Mouse (Mus musculus) intestine, embryonic 16.5 days (tissue): ENCODE results near the gene Cask. TPM values are rescaled to one million over a fixed set of nuclear protein-coding genes. Genes with fewer than 3 reads are reported as not detected.

ENCODE experiments used
- ATAC-seq: fragments of 200-750 bp; cut with Nextera tagmentation; 2 replicates; pipeline ENCODE4 v1.8.0; 2017; ENCODE audit warnings: moderate TSS enrichment, moderate library complexity
- H3K27ac ChIP-seq: fragments of 300-500 bp; sonication (generic); 2 replicates; pipeline ENCODE4 v1.5.1; 2014; ENCODE audit warnings: mild to moderate bottlenecking, low read length
- H3K27me3 ChIP-seq: fragments of 300-500 bp; sonication (generic); replicated peaks from 2 replicates; pipeline ENCODE4 v1.6.1; 2014; ENCODE audit warnings: low read length, control low read depth, mixed read lengths; ENCODE audit not compliant: control insufficient read depth, insufficient read depth
- H3K36me3 ChIP-seq: fragments of 300-500 bp; sonication (generic); 2 replicates; pipeline ENCODE4 v1.6.1; 2014; ENCODE audit warnings: low read length, control low read depth; ENCODE audit not compliant: control insufficient read depth, insufficient read depth
- H3K4me1 ChIP-seq: fragments of 300-500 bp; sonication (generic); 2 replicates; pipeline ENCODE4 v1.6.1; 2014; ENCODE audit warnings: low read length, control low read depth, mixed read lengths; ENCODE audit not compliant: control insufficient read depth, insufficient read depth
- H3K4me2 ChIP-seq: fragments of 300-500 bp; sonication (generic); 2 replicates; pipeline ENCODE4 v1.6.1; 2014; ENCODE audit warnings: low read depth, low read length, control low read depth
- H3K4me3 ChIP-seq: fragments of 300-500 bp; sonication (generic); 2 replicates; pipeline ENCODE4 v1.5.1; 2014; ENCODE audit warnings: mild to moderate bottlenecking, low read length
- H3K9ac ChIP-seq: fragments of 300-500 bp; sonication (generic); 2 replicates; pipeline ENCODE4 v1.6.1; 2014; ENCODE audit warnings: low read depth, low read length
- H3K9me3 ChIP-seq: fragments of 300-500 bp; sonication (generic); 2 replicates; pipeline ENCODE4 v1.6.1; 2016; ENCODE audit warnings: low read length, control low read depth; ENCODE audit not compliant: control insufficient read depth
- WGBS: fragments of 180-500 bp; shearing (Covaris S2); extraction: QIAGEN DNeasy Blood & Tissue Kit; methylation state at CpG from one replicate; pipeline ENCODE4 v1.1.7; 2014; 5-methylcytosine and 5-hydroxymethylcytosine counted together
- polyA plus RNA-seq: library from polyadenylated mRNA; unstranded; fragments of >200 nt; fragmentation: Nextera tagmentation; extraction: Ambion mirVana; gene quantifications from 2 replicates; pipeline ENCODE4 v1.2.1, GENCODE M21; 2015

Cask gene
- polyA plus RNA-seq, 1 experiment from 2014 or later = 10.1 TPM

DNA sequence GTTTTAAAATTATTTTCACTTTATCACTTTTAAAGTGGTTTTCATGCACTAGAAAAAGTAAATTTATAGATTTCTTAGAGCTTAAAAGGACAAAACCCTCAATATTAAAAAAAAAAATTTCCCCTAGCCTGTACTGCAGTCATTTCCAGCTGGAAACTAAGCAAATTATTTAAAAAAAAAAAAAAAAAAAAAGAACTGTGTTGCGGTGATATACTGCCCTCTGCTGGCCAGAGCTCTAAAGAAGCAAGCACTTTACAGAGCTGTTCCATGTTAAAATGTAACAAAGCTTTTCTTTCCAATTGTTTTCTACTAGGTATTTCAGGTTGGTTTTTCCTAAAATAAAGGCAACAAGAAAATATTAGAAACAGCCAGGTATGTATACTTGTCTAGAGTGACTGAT, 194.4 kb downstream of the Cask start:
- Histone ChIP-seq H3K27me3 (no peaks in the 10 kb centered on the region), H3K36me3 (no peaks in the 10 kb centered on the region), H3K9ac (no peak overlapping the region), H3K27ac (no peak overlapping the region), H3K4me1 (no peaks in the 10 kb centered on the region), H3K4me3 (no peak overlapping the region), H3K4me2 (no peak overlapping the region), H3K9me3 (no peaks in the 10 kb centered on the region)
- ATAC-seq = no peak
- 13% methylated on average over 1 of the region's 1 CpGs for WGBS

DNA sequence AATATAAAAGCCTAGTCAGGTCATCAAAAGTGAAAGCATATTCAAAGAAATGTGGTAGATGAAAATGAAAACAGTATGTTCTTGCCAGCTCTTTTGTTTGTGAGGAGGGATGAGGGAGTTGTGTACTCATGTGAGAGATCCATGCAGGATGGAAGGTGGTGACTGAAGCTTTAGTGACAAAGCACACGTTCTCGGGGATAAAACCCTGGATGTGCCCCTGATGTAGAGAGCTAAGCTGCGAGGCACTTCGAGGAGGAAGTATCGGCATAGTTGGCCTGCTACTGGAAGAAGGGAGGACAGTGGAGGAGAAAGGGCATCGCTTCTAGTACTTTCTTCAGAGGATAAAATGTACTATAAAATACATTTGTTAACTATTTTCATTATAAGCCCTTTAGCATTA, 195.3 kb downstream of the Cask start:
- no peaks in the 10 kb centered on the region for H3K36me3 ChIP-seq
- 87% methylated on average over 6 of the region's 6 CpGs for WGBS
- ATAC-seq = no peak

DNA sequence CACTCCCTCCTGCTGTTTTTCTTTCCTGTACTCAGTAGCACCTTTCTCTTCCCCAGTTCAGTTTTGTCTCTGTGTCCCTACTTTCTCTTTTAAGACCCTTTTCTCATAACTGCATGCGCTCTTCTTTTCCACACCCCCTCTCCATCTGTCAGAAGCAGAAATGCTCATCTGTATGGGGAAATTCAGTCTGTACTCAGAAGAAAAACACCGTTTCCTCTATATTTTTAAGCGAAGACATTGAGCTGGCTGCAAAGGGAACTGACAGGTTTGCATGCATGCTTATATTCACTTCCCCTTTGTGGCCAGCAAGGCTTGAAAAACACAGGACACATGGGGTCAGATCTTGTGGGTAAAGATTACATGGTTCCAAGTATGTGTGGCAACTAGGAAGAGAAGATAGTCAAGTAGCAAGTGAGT, 196.2 kb downstream of the Cask start:
- H3K9ac ChIP-seq = no peak overlapping the region
- no peaks in the 10 kb centered on the region for H3K4me1 ChIP-seq
- ATAC-seq = no peak
- H3K9me3 ChIP-seq = no peaks in the 10 kb centered on the region
- 74% methylated on average over 3 of the region's 3 CpGs for WGBS
- no peak overlapping the region for H3K4me3 ChIP-seq
- no peak overlapping the region for H3K4me2 ChIP-seq
- H3K36me3 ChIP-seq = no peaks in the 10 kb centered on the region
- no peak overlapping the region for H3K27ac ChIP-seq
- H3K27me3 ChIP-seq = no peaks in the 10 kb centered on the region

More for the DNA sequence above, 195.3 kb downstream of the Cask start:
- Histone ChIP-seq H3K27ac (no peak overlapping the region), H3K9me3 (no peaks in the 10 kb centered on the region), H3K4me2 (no peak overlapping the region), H3K9ac (no peak overlapping the region), H3K27me3 (no peaks in the 10 kb centered on the region), H3K4me3 (no peak overlapping the region), H3K4me1 (no peaks in the 10 kb centered on the region)

DNA sequence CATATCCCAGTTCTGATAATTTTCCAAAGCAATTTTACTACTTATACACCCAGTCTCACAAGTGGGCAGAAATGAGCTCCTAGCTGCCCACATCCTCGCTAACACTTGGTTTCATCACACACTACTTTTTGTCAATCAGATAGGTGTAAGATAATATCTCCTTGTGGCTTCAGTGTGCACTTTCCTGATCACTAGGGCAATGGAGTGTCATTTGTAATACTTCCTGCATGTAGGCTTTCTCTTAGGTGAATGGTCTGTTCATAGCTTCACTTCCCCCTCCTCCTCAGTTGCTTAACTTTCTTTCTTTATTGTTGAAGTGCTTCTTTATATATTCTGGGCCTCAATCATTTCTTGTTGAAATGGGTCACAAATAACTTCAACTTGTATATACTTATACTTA, 198.9 kb downstream of the Cask start:
- Histone ChIP-seq H3K4me2 (no peak overlapping the region), H3K27me3 (no peaks in the 10 kb centered on the region), H3K9me3 (no peaks in the 10 kb centered on the region), H3K36me3 (no peaks in the 10 kb centered on the region), H3K27ac (no peak overlapping the region), H3K4me1 (no peaks in the 10 kb centered on the region), H3K9ac (no peak overlapping the region), H3K4me3 (no peak overlapping the region)
- no peak for ATAC-seq
- 92% methylated on average over 1 of the region's 1 CpGs for WGBS

DNA sequence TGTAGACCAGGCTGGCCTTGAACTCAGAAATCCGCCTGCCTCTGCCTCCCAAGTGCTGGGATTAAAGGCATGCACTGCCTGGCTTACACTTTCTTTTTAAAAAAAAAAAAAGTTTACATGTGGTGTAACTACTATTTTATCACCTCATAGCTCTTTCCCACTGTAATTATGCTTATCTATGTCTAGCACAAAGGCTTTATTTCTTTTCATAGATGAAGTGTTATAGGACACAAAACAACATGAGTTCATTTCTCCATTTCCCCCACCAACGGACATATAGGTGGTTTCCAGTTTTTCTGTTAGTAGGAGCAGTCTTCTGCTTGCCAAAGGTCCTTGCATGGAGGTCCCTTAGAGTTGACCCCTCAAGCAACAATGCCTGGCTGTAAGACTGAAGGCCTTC, 199.3 kb downstream of the Cask start:
- 88% methylated on average over 2 of the region's 2 CpGs for WGBS
- Histone ChIP-seq H3K27ac (no peak overlapping the region), H3K4me3 (no peak overlapping the region), H3K4me1 (no peaks in the 10 kb centered on the region), H3K9ac (no peak overlapping the region), H3K36me3 (no peaks in the 10 kb centered on the region), H3K9me3 (no peaks in the 10 kb centered on the region), H3K27me3 (no peaks in the 10 kb centered on the region), H3K4me2 (no peak overlapping the region)
- no peak for ATAC-seq

DNA sequence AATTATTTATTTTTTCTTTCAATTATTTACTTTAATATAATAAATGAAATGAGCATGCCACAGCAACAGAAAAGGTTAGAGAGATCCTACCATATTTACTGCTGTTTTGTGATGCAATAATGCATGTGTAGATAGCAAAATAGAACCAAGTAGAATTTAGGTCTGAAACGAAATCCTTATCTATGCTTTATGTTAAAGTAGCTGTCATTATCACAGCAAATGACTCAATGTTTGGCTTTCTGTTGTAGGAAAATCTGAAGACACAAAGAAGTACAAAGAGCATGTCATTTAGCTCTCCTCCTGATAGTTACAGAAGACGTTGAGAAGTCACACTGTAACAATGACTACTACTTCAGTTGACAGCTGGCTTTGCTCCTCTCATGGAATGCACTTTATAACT, 212.3 kb downstream of the Cask start:
- no peaks in the 10 kb centered on the region for H3K4me1 ChIP-seq
- H3K27me3 ChIP-seq = no peaks in the 10 kb centered on the region
- no peak for ATAC-seq
- no peak overlapping the region for H3K9ac ChIP-seq
- H3K9me3 ChIP-seq = no peaks in the 10 kb centered on the region
- 45% methylated on average over 2 of the region's 2 CpGs for WGBS
- H3K4me2 ChIP-seq = no peak overlapping the region
- no peak overlapping the region for H3K27ac ChIP-seq
- no peak overlapping the region for H3K4me3 ChIP-seq
- H3K36me3 ChIP-seq = no peaks in the 10 kb centered on the region

DNA sequence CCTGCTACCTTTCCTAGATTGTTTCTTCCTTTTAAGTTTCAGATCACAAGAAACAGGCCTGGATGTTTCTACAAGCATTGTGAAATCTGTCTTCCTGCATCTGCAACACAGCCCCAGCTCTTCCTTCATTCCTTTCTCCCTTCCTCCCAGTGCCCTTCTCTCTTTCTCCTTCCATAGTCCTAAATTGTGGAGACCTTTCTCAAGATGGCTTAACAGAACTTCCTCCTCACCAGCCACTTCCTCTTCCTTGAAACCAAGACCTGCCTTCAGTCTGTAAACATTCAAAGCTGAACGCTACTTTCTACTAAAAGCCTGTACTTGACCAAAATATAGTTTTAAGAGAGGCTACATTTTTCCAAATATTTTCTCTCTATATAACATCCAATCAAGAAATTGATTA, 214.8 kb downstream of the Cask start:
- H3K36me3 ChIP-seq = no peaks in the 10 kb centered on the region
- H3K4me1 ChIP-seq = no peaks in the 10 kb centered on the region
- H3K27me3 ChIP-seq = no peaks in the 10 kb centered on the region
- H3K9ac ChIP-seq = no peak overlapping the region
- WGBS = 74% methylated on average over 1 of the region's 1 CpGs
- H3K27ac ChIP-seq = no peak overlapping the region
- no peak overlapping the region for H3K4me2 ChIP-seq
- H3K4me3 ChIP-seq = no peak overlapping the region
- no peaks in the 10 kb centered on the region for H3K9me3 ChIP-seq
- ATAC-seq = no peak

DNA sequence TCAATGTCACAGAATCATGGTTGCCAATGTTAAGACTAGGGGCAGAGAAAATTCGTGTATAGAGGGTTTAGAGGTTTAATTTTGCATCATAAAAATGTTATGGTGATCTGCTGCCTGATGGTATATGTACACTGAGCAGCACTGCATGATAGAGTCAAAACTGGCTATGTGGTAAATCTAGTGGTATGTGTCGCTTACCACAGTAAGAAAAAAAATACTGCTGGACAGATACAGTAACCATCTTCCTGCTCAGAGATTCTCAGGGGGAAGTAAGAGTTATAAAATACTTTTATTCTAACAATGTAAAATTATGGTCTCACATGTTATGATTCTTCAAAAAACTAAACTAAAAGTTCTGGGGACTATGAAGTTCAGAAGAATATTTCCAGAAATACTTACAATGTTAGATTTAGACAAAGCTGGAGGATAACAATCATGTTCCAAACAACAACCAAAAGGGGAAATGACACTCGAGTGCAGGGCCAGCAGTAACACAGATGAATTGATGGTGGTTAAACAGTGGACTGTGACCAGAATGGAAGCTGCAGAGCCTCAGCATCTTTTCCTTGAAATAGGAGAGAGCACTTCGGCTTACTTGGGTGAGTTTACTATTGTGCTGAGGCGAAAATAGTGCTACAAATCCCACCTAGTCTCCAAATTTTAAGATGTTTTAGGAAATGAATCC, 219.4 kb downstream of the Cask start, which contains the start of gene Gpr34:
Gpr34 (plus strand) TSS at position 491 of the 685 bp plus-strand sequence.
- H3K4me3 ChIP-seq = no peak within 1 kb of the TSS
- no peaks in the 10 kb centered on the region for H3K27me3 ChIP-seq
- no peak within 1 kb of the TSS for H3K9ac ChIP-seq
- H3K4me2 ChIP-seq = no peak within 1 kb of the TSS
- no peaks in the 10 kb centered on the region for H3K4me1 ChIP-seq
- H3K9me3 ChIP-seq = no peaks in the 10 kb centered on the region
- no peaks in the 10 kb centered on the region for H3K36me3 ChIP-seq
- ATAC-seq = no peak
- WGBS = 65% methylated on average over 5 of the region's 5 CpGs
- no peak within 1 kb of the TSS for H3K27ac ChIP-seq

DNA sequence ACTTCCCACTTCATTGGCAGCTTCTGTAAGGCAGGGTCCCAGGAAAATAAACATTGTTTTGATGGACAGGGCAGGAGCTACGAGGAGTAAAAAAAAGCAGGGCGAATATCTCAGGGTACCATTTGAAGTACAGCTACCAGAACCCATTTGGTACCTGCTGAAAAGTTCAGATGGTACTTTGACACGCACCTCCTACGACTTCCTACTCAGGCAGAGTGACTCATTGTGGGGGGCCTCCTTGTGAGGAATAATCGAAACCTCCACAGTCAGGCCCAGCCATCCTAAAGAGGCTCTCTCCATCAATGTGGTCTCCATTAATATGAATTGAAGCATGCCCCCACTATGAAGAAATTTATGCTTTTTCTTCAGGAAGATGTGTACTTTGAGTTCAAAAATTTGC, 228.5 kb downstream of the Cask start:
- no peak for ATAC-seq
- Histone ChIP-seq H3K9ac (no peak overlapping the region), H3K27me3 (no peaks in the 10 kb centered on the region), H3K9me3 (no peaks in the 10 kb centered on the region), H3K27ac (no peak overlapping the region), H3K4me3 (no peak overlapping the region), H3K4me1 (no peaks in the 10 kb centered on the region), H3K36me3 (no peaks in the 10 kb centered on the region), H3K4me2 (no peak overlapping the region)
- WGBS = 88% methylated on average over 5 of the region's 5 CpGs

DNA sequence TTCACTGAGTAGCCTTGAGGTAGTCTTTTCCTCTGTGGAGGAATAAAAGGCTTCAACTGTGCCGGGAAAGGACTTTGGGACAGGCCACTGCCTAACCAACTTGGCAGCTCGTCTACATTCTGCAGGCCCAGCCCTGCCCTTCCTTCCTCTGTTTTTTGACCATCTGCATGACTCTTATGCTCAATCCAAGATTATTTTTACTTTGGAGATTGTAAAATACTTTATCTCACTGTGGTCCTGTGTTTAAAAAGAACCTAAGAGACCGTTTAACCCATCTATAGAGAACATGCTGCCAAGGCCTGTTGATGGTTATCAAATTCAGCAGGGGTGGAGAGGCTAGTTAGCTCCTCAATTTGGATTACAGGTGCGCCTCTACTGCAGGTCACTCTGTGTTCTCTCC, 229.7 kb downstream of the Cask start:
- Histone ChIP-seq H3K36me3 (no peaks in the 10 kb centered on the region), H3K4me1 (no peaks in the 10 kb centered on the region), H3K9me3 (no peaks in the 10 kb centered on the region), H3K27me3 (no peaks in the 10 kb centered on the region), H3K27ac (no peak overlapping the region), H3K9ac (no peak overlapping the region), H3K4me2 (no peak overlapping the region), H3K4me3 (no peak overlapping the region)
- no peak for ATAC-seq
- 73% methylated on average over 4 of the region's 4 CpGs for WGBS
